8 mouse cellular contexts compared by ENCODE assay signal in the genomic region with DNA sequence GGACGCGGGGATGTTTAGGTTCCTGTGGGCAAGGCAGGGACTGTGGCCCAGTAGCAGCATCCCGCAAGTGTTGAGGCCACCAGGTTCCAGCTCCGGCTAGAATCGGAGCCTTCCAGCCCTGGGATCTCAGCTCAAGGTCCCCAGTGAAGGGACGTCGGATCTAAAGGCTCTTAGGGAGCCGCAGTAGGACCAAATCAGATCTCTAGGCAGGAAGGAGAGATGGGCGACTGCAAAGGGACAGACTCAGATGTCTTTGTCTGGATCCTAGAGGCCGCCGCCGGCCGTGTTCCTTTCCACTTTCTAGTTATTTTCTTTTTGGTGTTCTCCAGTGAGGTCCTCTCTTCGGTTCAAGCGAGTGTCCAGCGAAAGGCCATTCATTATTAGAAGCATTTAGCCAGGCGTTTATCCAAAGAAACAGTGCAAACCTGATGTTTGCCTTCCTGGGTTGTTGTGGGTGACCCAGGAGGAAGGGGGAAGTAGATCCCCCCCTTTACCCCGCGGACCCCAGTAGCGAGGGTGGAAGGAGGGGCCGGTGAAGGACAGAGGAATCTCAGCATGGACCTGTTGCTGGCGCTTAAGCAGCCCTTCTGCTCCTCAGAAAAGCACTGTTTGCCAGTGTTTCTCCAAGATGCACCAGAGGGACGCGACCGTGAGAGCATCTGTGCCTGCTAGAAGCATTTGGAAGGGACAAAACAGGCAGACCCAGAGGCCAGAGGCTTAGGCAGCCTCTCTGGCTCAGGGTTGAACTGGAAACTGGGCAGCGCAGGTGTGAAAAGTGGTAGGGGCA. TPM values are rescaled to one million over a fixed set of nuclear protein-coding genes. Genes with fewer than 3 reads are reported as not detected.
DNase-seq lines count a peak whose midpoint lies in the region; ATAC-seq and TF ChIP-seq lines count a peak whose summit lies in the region.

No protein-coding gene starts in this region.

- DNase-seq in lung, postnatal 0 days (ENCODE audit: low spot score): no peak
- no peak for DNase-seq in lung, postnatal 25 days (ENCODE audit: low spot score)
- DNase-seq in forebrain, embryonic 11.5 days (ENCODE audit: low spot score): no peak
- DNase-seq in limb, embryonic 10.5 days (ENCODE audit: low spot score): peak; percentile 51
- DNase-seq in adrenal gland, adult 8-10 months: no peak

- ATAC-seq in lung, postnatal 0 days: peak; percentile 14
- ATAC-seq in forebrain, embryonic 11.5 days (replicated peaks; ENCODE audit: low FRiP score): no peak
- no peak for ATAC-seq in neural tube, embryonic 14.5 days (ENCODE audit: low read depth)
- no peak for ATAC-seq in monocyte, adult 5-6 weeks (replicated peaks; ENCODE audit: insufficient number of reproducible peaks, low FRiP score, low TSS enrichment, poor library complexity, severe bottlenecking)
- ATAC-seq in cerebellum, adult (ENCODE audit: insufficient number of reproducible peaks, low FRiP score, low TSS enrichment): no peak

- WGBS in lung, postnatal 0 days: 13% methylated on average over 26 of the region's 26 CpGs
- under 1% methylated on average over 26 of the region's 26 CpGs for WGBS in forebrain, embryonic 11.5 days
- WGBS in limb, embryonic 10.5 days: 2% methylated on average over 26 of the region's 26 CpGs
- WGBS in neural tube, embryonic 14.5 days: 2% methylated on average over 26 of the region's 26 CpGs

- peaks cover 6% of the 10 kb centered on the region; the same call in 1 of the 2 replicates for H3K4me1 ChIP-seq in lung, postnatal 0 days (ENCODE audit: insufficient read depth, low read depth, low read length)
- peaks cover 24% of the 10 kb centered on the region for H3K4me1 ChIP-seq in forebrain, embryonic 11.5 days (replicated peaks; ENCODE audit: control insufficient read depth, insufficient read depth, low read length)
- H3K4me1 ChIP-seq in limb, embryonic 10.5 days: peaks cover 56% of the 10 kb centered on the region
- H3K4me1 ChIP-seq in neural tube, embryonic 14.5 days (ENCODE audit: control insufficient read depth, insufficient read depth, low read length): peaks cover 7% of the 10 kb centered on the region; the same call in 1 of the 2 replicates

- no peak for TF ChIP-seq CTCF in lung, postnatal 0 days (IDR thresholded peaks at IDR 0.05)

- peak overlapping the region; percentile 55 for H3K4me3 ChIP-seq in lung, postnatal 0 days (ENCODE audit: low read depth, low read length)
- peak overlapping the region; percentile 38 for H3K4me3 ChIP-seq in forebrain, embryonic 11.5 days (ENCODE audit: low read depth, low read length)
- H3K4me3 ChIP-seq in limb, embryonic 10.5 days: peak overlapping the region; percentile 62
- H3K4me3 ChIP-seq in neural tube, embryonic 14.5 days (ENCODE audit: low read depth, low read length): peak overlapping the region; percentile 24

- no peak for TF ChIP-seq EP300 in lung, postnatal 0 days (IDR thresholded peaks at IDR 0.05)

- no peaks in the 10 kb centered on the region for H3K36me3 ChIP-seq in lung, postnatal 0 days (ENCODE audit: insufficient read depth, low read length)
- H3K36me3 ChIP-seq in forebrain, embryonic 11.5 days (ENCODE audit: control insufficient read depth, insufficient read depth, low read length): no peaks in the 10 kb centered on the region
- no peaks in the 10 kb centered on the region for H3K36me3 ChIP-seq in limb, embryonic 10.5 days
- H3K36me3 ChIP-seq in neural tube, embryonic 14.5 days (ENCODE audit: control insufficient read depth, insufficient read depth, low read length): no peaks in the 10 kb centered on the region

- H3K4me2 ChIP-seq in lung, postnatal 0 days (replicated peaks; ENCODE audit: low read depth, low read length): peak overlapping the region; percentile 85
- H3K4me2 ChIP-seq in forebrain, embryonic 11.5 days (ENCODE audit: low read depth, low read length, severe bottlenecking): peak overlapping the region; percentile 67
- H3K4me2 ChIP-seq in neural tube, embryonic 14.5 days (ENCODE audit: low read depth, low read length): peak overlapping the region; percentile 55

- no peak overlapping the region for H3K9ac ChIP-seq in lung, postnatal 0 days (replicated peaks; ENCODE audit: low read depth)
- H3K9ac ChIP-seq in forebrain, embryonic 11.5 days (ENCODE audit: low read length): peak overlapping the region; percentile 69
- 0 out of 2 replicates have a peak overlapping the region, but pooled peaks have one; percentile 11 for H3K9ac ChIP-seq in neural tube, embryonic 14.5 days (replicated peaks; ENCODE audit: low read depth, low read length)

- H3K27me3 ChIP-seq in lung, postnatal 0 days (replicated peaks; ENCODE audit: insufficient read depth, low read length): peaks cover 17% of the 10 kb centered on the region; the same call in 1 of the 2 replicates
- peaks cover 61% of the 10 kb centered on the region for H3K27me3 ChIP-seq in forebrain, embryonic 11.5 days (ENCODE audit: control insufficient read depth, insufficient read depth, low read length)
- H3K27me3 ChIP-seq in limb, embryonic 10.5 days (ENCODE audit: low read depth, poor library complexity, severe bottlenecking): peaks cover 100% of the 10 kb centered on the region
- peaks cover 55% of the 10 kb centered on the region for H3K27me3 ChIP-seq in neural tube, embryonic 14.5 days (ENCODE audit: control insufficient read depth, insufficient read depth, low read length)

- H3K9me3 ChIP-seq in lung, postnatal 0 days (ENCODE audit: low read length): no peaks in the 10 kb centered on the region
- no peaks in the 10 kb centered on the region for H3K9me3 ChIP-seq in forebrain, embryonic 11.5 days (ENCODE audit: control insufficient read depth, low read length)
- no peaks in the 10 kb centered on the region for H3K9me3 ChIP-seq in limb, embryonic 10.5 days (replicated peaks)
- no peaks in the 10 kb centered on the region for H3K9me3 ChIP-seq in neural tube, embryonic 14.5 days (ENCODE audit: control insufficient read depth, low read length)

- H3K27ac ChIP-seq in lung, postnatal 0 days (ENCODE audit: low read length): no peak overlapping the region
- peak overlapping the region; percentile 69 for H3K27ac ChIP-seq in forebrain, embryonic 11.5 days (ENCODE audit: low read depth, low read length)
- peak overlapping the region; percentile 75 for H3K27ac ChIP-seq in limb, embryonic 10.5 days
- H3K27ac ChIP-seq in neural tube, embryonic 14.5 days (ENCODE audit: low read depth, low read length): no peak overlapping the region

RNA-seq across cellular contexts. Expression of a gene that starts 34.3 kb away (rescaled TPM):
- 72.7 and 89.1 TPM in 2 replicates for polyA plus RNA-seq in lung, postnatal 0 days (2015; fragmentation: Nextera tagmentation; extraction: Ambion mirVana)
- 124 and 137 TPM in 2 replicates for polyA plus RNA-seq in forebrain, embryonic 11.5 days (2014; fragmentation: Nextera tagmentation; extraction: Ambion mirVana)
- 48.0 and 56.8 TPM in 2 replicates for polyA plus RNA-seq in limb, embryonic 10.5 days (2016; fragmentation: Nextera tagmentation; extraction: Ambion mirVana)
- polyA plus RNA-seq in neural tube, embryonic 14.5 days (2014; fragmentation: Nextera tagmentation; extraction: Ambion mirVana): 72.9 and 89.2 TPM in 2 replicates
- not detected in 3 replicates for total RNA-seq in monocyte, adult 5-6 weeks (2017)
- total RNA-seq in adrenal gland, adult 8-10 months (2022): 100 to 1,000 TPM; 108 to 141 (median 120) TPM

Comparison
In these comparisons a context has a peak if more than half of its experiments do, and no peak if none do; other contexts are left out.
1. H3K27ac ChIP-seq: peak in forebrain, embryonic 11.5 days (single experiment) and limb, embryonic 10.5 days (single experiment); none in lung, postnatal 0 days (single experiment) and neural tube, embryonic 14.5 days (single experiment).
2. Peak in every context shown above with its lines, with median percentiles within 50 percentile points of each other: H3K4me2 ChIP-seq and H3K4me3 ChIP-seq.